Mouse (Mus musculus) E14TG2a.4 (cell line): ENCODE results near the gene Scaf4.

Source experiments
- H3K27me3 ChIP-seq: 2 replicates; pipeline ENCODE4 v1.6.1; 2014; ENCODE audit warnings: low read length, control low read depth; ENCODE audit not compliant: insufficient read depth
- H3K36me3 ChIP-seq: 2 replicates; pipeline ENCODE4 v1.6.1; 2014; ENCODE audit warnings: low read length, control low read depth; ENCODE audit not compliant: insufficient read depth
- H3K4me1 ChIP-seq: replicated peaks from 2 replicates; pipeline ENCODE4 v1.6.1; 2014; ENCODE audit warnings: low read depth, low read length, control low read depth
- H3K4me3 ChIP-seq: replicated peaks from 2 replicates; pipeline ENCODE4 v1.5.1; 2014; ENCODE audit warnings: mild to moderate bottlenecking, low read length
- H3K9me3 ChIP-seq: 2 replicates; pipeline ENCODE4 v1.6.1; 2014; ENCODE audit warnings: low read length, control low read depth
- CTCF ChIP-seq: conservative IDR thresholded peaks from 2 replicates; pipeline ENCODE4 v1.5.1; 2014; ENCODE audit warnings: low read length
- NANOG ChIP-seq: IDR thresholded peaks from 2 replicates; pipeline ENCODE4 v1.6.1; 2014; ENCODE audit warnings: borderline replicate concordance, low read length, mixed read lengths
- POU5F1 ChIP-seq: IDR thresholded peaks from 2 replicates; pipeline ENCODE4 v1.6.1; 2014; ENCODE audit warnings: low read length, borderline replicate concordance

Scaf4 gene

DNA sequence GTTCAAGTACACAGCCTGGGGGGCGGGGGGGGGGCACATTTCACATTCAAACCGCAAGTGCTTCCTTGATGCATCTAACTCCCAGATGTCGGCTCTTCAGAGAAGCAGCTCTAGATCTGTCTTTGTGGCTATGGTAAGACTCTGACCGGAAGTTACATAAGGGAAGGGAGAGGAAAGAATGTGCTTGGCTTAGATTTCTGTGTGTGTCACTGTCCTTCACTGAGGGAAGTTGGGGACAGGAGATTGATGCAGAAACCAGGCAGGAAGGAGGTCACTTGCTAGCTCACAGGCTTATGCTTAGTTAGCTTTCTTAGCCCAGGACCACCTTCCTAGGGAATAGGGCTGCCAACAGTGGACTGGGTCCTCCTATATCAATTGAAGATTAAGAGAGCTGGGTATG is 31.6 kb upstream of the Scaf4 start:
- no peaks in the 10 kb centered on the region for H3K9me3 ChIP-seq
- no peaks in the 10 kb centered on the region for H3K36me3 ChIP-seq
- TF ChIP-seq CTCF (no peak), POU5F1 (no peak), NANOG (no peak)
- H3K4me1 ChIP-seq: peaks cover 43% of the 10 kb centered on the region
- H3K27me3 ChIP-seq: peaks cover 7% of the 10 kb centered on the region
- H3K4me3 ChIP-seq: no peak overlapping the region

DNA sequence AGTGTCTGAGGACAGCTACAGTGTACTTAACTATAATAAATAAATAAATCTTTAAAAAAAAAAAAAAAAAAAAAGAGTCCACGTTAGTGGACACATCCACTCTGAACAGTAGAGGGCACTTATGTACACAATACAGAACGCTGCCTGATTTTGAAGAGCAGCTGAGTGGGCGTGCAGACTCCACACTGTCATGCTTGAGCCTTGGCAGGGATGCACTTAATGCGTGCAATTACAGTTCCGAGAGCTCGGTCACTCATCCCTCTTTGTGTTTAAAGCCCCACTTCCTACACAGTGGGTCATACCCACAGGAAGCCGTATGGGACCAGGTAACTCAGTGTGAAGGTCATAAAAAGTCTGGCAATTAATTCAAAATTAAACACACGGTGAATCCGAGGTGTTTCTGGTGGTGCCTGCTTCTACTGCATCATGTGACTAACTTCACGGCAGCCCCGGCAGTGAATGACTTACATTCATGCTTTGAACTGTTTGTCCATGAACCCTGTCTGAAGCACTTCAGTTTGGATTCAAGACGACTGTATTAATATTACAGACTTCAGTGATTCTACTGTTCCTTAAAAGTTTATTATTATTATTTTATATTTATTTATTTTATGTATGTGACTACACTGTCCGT is 28.3 kb upstream of the Scaf4 start:
- no peaks in the 10 kb centered on the region for H3K27me3 ChIP-seq
- no peak overlapping the region for H3K4me3 ChIP-seq
- no peaks in the 10 kb centered on the region for H3K9me3 ChIP-seq
- H3K4me1 ChIP-seq: peaks cover 58% of the 10 kb centered on the region
- no peaks in the 10 kb centered on the region for H3K36me3 ChIP-seq
- TF ChIP-seq POU5F1 (no peak), CTCF (0 out of 2 replicates have a peak, but pooled peaks have one; percentile 2), NANOG (no peak)

DNA sequence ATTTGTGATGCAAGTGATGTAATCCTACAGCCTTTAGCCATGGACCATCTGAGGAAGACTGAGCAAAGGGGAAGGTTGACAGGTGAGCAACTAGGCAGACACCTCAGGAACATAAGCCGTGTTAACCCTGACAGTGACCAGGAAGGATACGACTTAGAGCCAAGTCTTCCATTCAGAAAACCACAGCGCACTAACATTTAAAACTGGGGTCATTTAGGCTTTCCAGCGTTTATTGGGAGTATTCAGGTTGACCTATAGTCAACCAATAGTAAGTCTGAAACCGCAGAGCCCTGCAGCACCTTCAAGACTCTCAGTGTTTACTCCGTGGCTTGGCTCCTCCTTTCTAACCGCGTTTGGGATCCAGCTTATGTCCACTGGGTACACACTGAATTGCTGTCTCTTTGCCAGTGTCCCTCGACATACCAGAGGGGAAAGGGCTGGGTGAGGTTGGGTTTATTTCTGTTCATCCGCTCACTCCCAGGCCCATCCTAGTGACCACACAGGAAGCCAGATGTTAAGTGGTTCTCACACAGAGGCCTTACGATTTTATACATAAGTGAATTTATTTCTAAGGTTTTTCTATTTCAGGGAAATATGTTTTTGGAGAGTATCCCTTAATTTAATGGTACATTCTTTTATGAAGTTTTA is 26.3 kb upstream of the Scaf4 start:
- Histone ChIP-seq H3K4me3 (0 out of 2 replicates have a peak overlapping the region, but pooled peaks have one; percentile 20), H3K9me3 (no peaks in the 10 kb centered on the region), H3K27me3 (no peaks in the 10 kb centered on the region), H3K4me1 (peaks cover 71% of the 10 kb centered on the region), H3K36me3 (no peaks in the 10 kb centered on the region)
- TF ChIP-seq NANOG (no peak), CTCF (no peak), POU5F1 (no peak)

GRCm38 (mm10) chr16:90309784-90310183 is 25.5 kb upstream of the Scaf4 start:
- Histone ChIP-seq H3K36me3 (no peaks in the 10 kb centered on the region), H3K9me3 (no peaks in the 10 kb centered on the region), H3K4me3 (no peak overlapping the region), H3K27me3 (no peaks in the 10 kb centered on the region), H3K4me1 (peaks cover 71% of the 10 kb centered on the region)
- TF ChIP-seq POU5F1 (peak; percentile 81), NANOG (peak; percentile 56), CTCF (no peak)

GRCm38 (mm10) chr16:90303988-90304299 is 19.6 kb upstream of the Scaf4 start:
- Histone ChIP-seq H3K27me3 (no peaks in the 10 kb centered on the region), H3K4me3 (no peak overlapping the region), H3K4me1 (peaks cover 79% of the 10 kb centered on the region), H3K36me3 (no peaks in the 10 kb centered on the region), H3K9me3 (no peaks in the 10 kb centered on the region)
- TF ChIP-seq CTCF (no peak), POU5F1 (no peak), NANOG (no peak)

DNA sequence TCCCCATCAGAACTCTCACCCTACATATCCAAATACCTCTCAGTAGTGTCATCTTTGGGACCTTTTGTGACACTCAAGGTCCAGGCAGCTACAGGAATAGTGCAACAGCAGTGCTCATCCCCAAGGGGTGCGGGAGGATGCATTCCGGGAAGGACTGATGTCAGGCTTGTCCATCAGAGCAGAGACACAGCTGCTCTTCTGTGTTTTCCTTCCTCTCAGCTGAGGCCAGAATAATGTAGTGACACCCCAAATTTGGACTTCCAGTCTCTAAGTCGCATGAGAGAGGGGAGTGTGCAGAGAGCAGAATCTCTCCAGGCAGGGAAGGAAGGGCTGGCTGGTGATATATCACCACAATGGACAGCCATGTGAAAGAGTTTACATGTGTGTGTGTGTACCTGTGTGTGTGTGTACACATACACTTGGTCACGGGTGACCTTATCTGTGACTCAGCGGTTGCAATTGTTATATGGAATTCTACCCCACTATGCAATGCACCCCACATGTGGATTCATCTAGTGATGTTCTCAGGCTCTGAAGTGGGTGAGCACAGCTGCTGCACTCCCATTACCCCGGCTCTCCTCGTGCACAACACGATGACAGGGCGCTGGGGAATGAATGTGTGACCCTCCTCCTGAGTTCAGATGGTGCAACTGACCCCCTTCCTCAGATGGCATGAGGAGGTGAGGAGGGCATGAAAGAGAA is 19.1 kb upstream of the Scaf4 start:
- no peaks in the 10 kb centered on the region for H3K36me3 ChIP-seq
- H3K9me3 ChIP-seq: no peaks in the 10 kb centered on the region
- H3K27me3 ChIP-seq: no peaks in the 10 kb centered on the region
- TF ChIP-seq CTCF: no peak
- TF ChIP-seq POU5F1: no peak
- no peak for TF ChIP-seq NANOG
- peaks cover 82% of the 10 kb centered on the region for H3K4me1 ChIP-seq
- no peak overlapping the region for H3K4me3 ChIP-seq

- TF ChIP-seq CTCF (no peak), NANOG (no peak), POU5F1 (no peak)
Measured at GRCm38 (mm10) chr16:90301706-90302105, 17.4 kb upstream of the Scaf4 start.

GRCm38 (mm10) chr16:90300896-90301295 is 16.6 kb upstream of the Scaf4 start:
- no peak for TF ChIP-seq CTCF
- TF ChIP-seq POU5F1: no peak
- no peak for TF ChIP-seq NANOG
- H3K4me1 ChIP-seq: peaks cover 75% of the 10 kb centered on the region
- H3K9me3 ChIP-seq: no peaks in the 10 kb centered on the region
- H3K27me3 ChIP-seq: no peaks in the 10 kb centered on the region
- H3K36me3 ChIP-seq: no peaks in the 10 kb centered on the region
- H3K4me3 ChIP-seq: no peak overlapping the region

More at GRCm38 (mm10) chr16:90301706-90302105, 17.4 kb upstream of the Scaf4 start:
- H3K27me3 ChIP-seq: no peaks in the 10 kb centered on the region
- H3K9me3 ChIP-seq: no peaks in the 10 kb centered on the region
- H3K4me3 ChIP-seq: no peak overlapping the region
- H3K4me1 ChIP-seq: peaks cover 72% of the 10 kb centered on the region
- no peaks in the 10 kb centered on the region for H3K36me3 ChIP-seq

DNA sequence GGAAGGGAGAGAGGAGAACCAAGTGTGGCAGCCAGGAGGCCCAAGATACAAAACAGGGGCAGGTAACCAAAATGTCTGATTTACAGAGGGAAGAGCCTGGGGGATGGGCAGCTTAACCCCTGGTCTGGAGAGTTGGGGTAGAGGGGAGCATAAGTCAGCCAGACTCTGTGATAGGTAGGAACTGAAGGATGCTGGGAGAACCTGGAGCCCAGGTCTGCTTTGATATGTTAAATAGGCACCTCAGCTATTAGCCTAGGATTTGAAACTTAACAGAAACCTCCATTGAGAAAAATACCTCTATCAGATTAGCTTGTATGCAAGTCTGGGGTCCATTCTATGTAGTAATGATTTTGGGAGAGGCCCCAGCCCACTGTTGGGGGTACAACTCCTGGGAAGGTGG is 15.3 kb upstream of the Scaf4 start:
- Histone ChIP-seq H3K4me3 (no peak overlapping the region), H3K4me1 (peaks cover 68% of the 10 kb centered on the region), H3K9me3 (peaks cover 4% of the 10 kb centered on the region), H3K36me3 (no peaks in the 10 kb centered on the region), H3K27me3 (no peaks in the 10 kb centered on the region)
- TF ChIP-seq NANOG: no peak
- no peak; the same call in 1 of the 2 replicates for TF ChIP-seq POU5F1
- no peak for TF ChIP-seq CTCF
